In genomic region chr5:134678031-134678430, GRCm38 (mm10) we compare ENCODE assay signal across 8 mouse cellular contexts. TPM values are rescaled to one million over a fixed set of nuclear protein-coding genes. Genes with fewer than 3 reads are reported as not detected.
DNase-seq lines count a peak whose midpoint lies in the region; ATAC-seq and TF ChIP-seq lines count a peak whose summit lies in the region.

No protein-coding gene starts in this region.

- peak; percentile 48 for DNase-seq in kidney, adult 2 months
- no peak for DNase-seq in kidney, adult 11 months
- no peak for DNase-seq in frontal cortex, postnatal 36 days (ENCODE audit: low spot score in 2 of 2)
- no peak for DNase-seq in frontal cortex, adult 2 months (ENCODE audit: extremely low spot score in 1 of 2, low spot score in 1 of 2)
- DNase-seq in layer of hippocampus, postnatal 14 days (ENCODE audit: low spot score in 2 of 2), result no peak

- H3K27ac ChIP-seq in kidney, adult 2 months (ENCODE audit: insufficient read depth, low read depth, low read length), result peak overlapping the region; percentile 73
- H3K27ac ChIP-seq in embryonic facial prominence, embryonic 13.5 days, result no peak overlapping the region

- no peaks in the 10 kb centered on the region for H3K4me1 ChIP-seq in kidney, adult 2 months (ENCODE audit: control insufficient read depth, insufficient read depth, low read length)
- H3K4me1 ChIP-seq in embryonic facial prominence, embryonic 13.5 days, result peaks cover 40% of the 10 kb centered on the region

- H3K9ac ChIP-seq in embryonic facial prominence, embryonic 13.5 days, result 0 out of 2 replicates have a peak overlapping the region, but pooled peaks have one; percentile 6

- ATAC-seq in embryonic facial prominence, embryonic 13.5 days (ENCODE audit: insufficient number of reproducible peaks, insufficient read depth, low FRiP score, low TSS enrichment, low read depth), result no peak
- ATAC-seq in inflammation-experienced regulatory T-cells, adult 6 months, result peak; percentile 16
- peak; percentile 86 for ATAC-seq in monocyte, adult 5-6 weeks (replicated peaks; ENCODE audit: insufficient number of reproducible peaks, low FRiP score, low TSS enrichment, poor library complexity, severe bottlenecking)

- no peaks in the 10 kb centered on the region for H3K27me3 ChIP-seq in kidney, adult 2 months (replicated peaks; ENCODE audit: control insufficient read depth, insufficient read depth, low read length)
- no peaks in the 10 kb centered on the region for H3K27me3 ChIP-seq in embryonic facial prominence, embryonic 13.5 days

- no peak overlapping the region for H3K4me2 ChIP-seq in embryonic facial prominence, embryonic 13.5 days

- no peaks in the 10 kb centered on the region for H3K36me3 ChIP-seq in kidney, adult 2 months (ENCODE audit: control insufficient read depth, insufficient read depth, low read length)
- H3K36me3 ChIP-seq in embryonic facial prominence, embryonic 13.5 days, result peaks cover 19% of the 10 kb centered on the region

- TF ChIP-seq CTCF in kidney, adult 2 months (conservative IDR thresholded peaks at IDR 0.05; ENCODE audit: insufficient read depth, insufficient read length, low read depth, low read length), result no peak

- no peak for TF ChIP-seq POLR2A in kidney, adult 2 months (IDR thresholded peaks at IDR 0.05; ENCODE audit: low read depth, low read length)

- no peaks in the 10 kb centered on the region for H3K9me3 ChIP-seq in embryonic facial prominence, embryonic 13.5 days

- 77% methylated on average over 3 of the region's 3 CpGs for WGBS in kidney, adult 2 months
- 72% methylated on average over 3 of the region's 3 CpGs for WGBS in embryonic facial prominence, embryonic 13.5 days

- peak overlapping the region; percentile 29; the same call in 1 of the 2 replicates for H3K4me3 ChIP-seq in kidney, adult 2 months (ENCODE audit: insufficient read depth, low read depth, low read length)
- H3K4me3 ChIP-seq in embryonic facial prominence, embryonic 13.5 days, result no peak overlapping the region

RNA-seq across cellular contexts. Expression of gene Limk1, which starts 10.4 kb away (rescaled TPM):
- polyA plus RNA-seq in kidney, adult 2 months (2012; rRNA removed), result 7.3 and 7.9 TPM in 2 replicates
- polyA plus RNA-seq in embryonic facial prominence, embryonic 13.5 days (2015; fragmentation: Nextera tagmentation; extraction: Ambion mirVana), result 11.6 and 11.9 TPM in 2 replicates
- polyA plus RNA-seq in inflammation-experienced regulatory T-cells, adult 6 months (2017; shearing (Covaris generic)), result 1 to 10 TPM; 4.4 to 8.4 (median 7.1) TPM
- total RNA-seq in monocyte, adult 5-6 weeks (2017), result 5.1 to 31.9 TPM (median 6.9 TPM) in 3 replicates
- polyA plus RNA-seq in frontal cortex, adult 2 months (2012; rRNA removed), result 46.2 and 50.7 TPM in 2 replicates
- total RNA-seq in layer of hippocampus, postnatal 14 days (2021), result 10 to 100 TPM; 50.9 to 54.6 TPM

RNA-seq across cellular contexts. Expression of gene Eif4h, which starts 38.7 kb away (rescaled TPM):
- 192 and 218 TPM in 2 replicates for polyA plus RNA-seq in kidney, adult 2 months (2012; rRNA removed)
- 471 and 483 TPM in 2 replicates for polyA plus RNA-seq in embryonic facial prominence, embryonic 13.5 days (2015; fragmentation: Nextera tagmentation; extraction: Ambion mirVana)
- polyA plus RNA-seq in inflammation-experienced regulatory T-cells, adult 6 months (2017; shearing (Covaris generic)), result 100 to 1,000 TPM in 1 of 3 experiments, 10 to 100 TPM in 2; 92.8 to 133 (median 95.4) TPM
- total RNA-seq in monocyte, adult 5-6 weeks (2017), result 260 to 269 TPM (median 265 TPM) in 3 replicates
- polyA plus RNA-seq in frontal cortex, adult 2 months (2012; rRNA removed), result 343 and 362 TPM in 2 replicates
- 100 to 1,000 TPM; 286 to 291 TPM for total RNA-seq in layer of hippocampus, postnatal 14 days (2021)
